Comparison of ENCODE assay signal across 8 mouse cellular contexts in genomic region chr14:54781610-54782365, GRCm38 (mm10). TPM values are rescaled to one million over a fixed set of nuclear protein-coding genes. Genes with fewer than 3 reads are reported as not detected.
DNase-seq lines count a peak whose midpoint lies in the region; ATAC-seq and TF ChIP-seq lines count a peak whose summit lies in the region.

Slc7a8 (minus strand) TSS chr14:54781946.

- WGBS in forebrain, embryonic 16.5 days = 2% methylated on average over 37 of the region's 37 CpGs
- WGBS in large intestine, adult 2 months = 3% methylated on average over 37 of the region's 37 CpGs
- WGBS in lung, embryonic 14.5 days = 1% methylated on average over 37 of the region's 37 CpGs
- 2% methylated on average over 37 of the region's 37 CpGs for WGBS in olfactory bulb, adult 2 months

- no peaks in the 10 kb centered on the region for H3K9me3 ChIP-seq in forebrain, embryonic 16.5 days (ENCODE audit: control insufficient read depth, low read length)
- no peaks in the 10 kb centered on the region for H3K9me3 ChIP-seq in lung, embryonic 14.5 days (ENCODE audit: low read depth, low read length)

- intact Hi-C loops in heart, postnatal 14 days (cut with DNase I) = no loop called here

- TF ChIP-seq POLR2A in olfactory bulb, adult 2 months (IDR thresholded peaks at IDR 0.05; ENCODE audit: insufficient read depth, low read depth, low read length) = peak; percentile 91

- H3K4me3 ChIP-seq in forebrain, embryonic 16.5 days (replicated peaks; ENCODE audit: low read length) = peak within 1 kb of the TSS; percentile 60
- peak within 1 kb of the TSS; percentile 48 for H3K4me3 ChIP-seq in lung, embryonic 14.5 days (ENCODE audit: low read depth, low read length)
- peak within 1 kb of the TSS; percentile 92 for H3K4me3 ChIP-seq in olfactory bulb, adult 2 months (ENCODE audit: insufficient read depth, low read depth, low read length)

- peaks cover 9% of the 10 kb centered on the region; the same call in 1 of the 2 replicates for H3K4me1 ChIP-seq in forebrain, embryonic 16.5 days (replicated peaks; ENCODE audit: control insufficient read depth, insufficient read depth, low read length)
- no peaks in the 10 kb centered on the region for H3K4me1 ChIP-seq in lung, embryonic 14.5 days (ENCODE audit: insufficient read depth)
- peaks cover 16% of the 10 kb centered on the region for H3K4me1 ChIP-seq in olfactory bulb, adult 2 months (ENCODE audit: control insufficient read depth, insufficient read depth, low read length)

- peak within 1 kb of the TSS; percentile 61 for H3K9ac ChIP-seq in forebrain, embryonic 16.5 days (replicated peaks; ENCODE audit: low read depth, low read length)
- peak within 1 kb of the TSS; percentile 40 for H3K9ac ChIP-seq in lung, embryonic 14.5 days

- DNase-seq in CD8-positive naive resting alpha-beta T cell, adult 2 months (ENCODE audit: low read depth in 2 of 2, low spot score in 2 of 2) = peak; percentile 19 to 40
- peak; percentile 52 to 62 for DNase-seq in heart, postnatal 14 days
- DNase-seq in large intestine, adult 2 months (ENCODE audit: low read depth, low spot score) = peak; percentile 25
- peak; percentile 71 for DNase-seq in lung, embryonic 14.5 days
- peak; percentile 66 for DNase-seq in thymus, postnatal 0 days (ENCODE audit: low spot score)

- no peak for TF ChIP-seq CTCF in lung, embryonic 14.5 days (IDR thresholded peaks at IDR 0.05; ENCODE audit: low read depth)
- TF ChIP-seq CTCF in olfactory bulb, adult 2 months (IDR thresholded peaks at IDR 0.05; ENCODE audit: insufficient read depth, low read depth, low read length) = no peak

- no peaks in the 10 kb centered on the region for H3K36me3 ChIP-seq in forebrain, embryonic 16.5 days (ENCODE audit: control insufficient read depth, insufficient read depth)
- no peaks in the 10 kb centered on the region for H3K36me3 ChIP-seq in lung, embryonic 14.5 days (ENCODE audit: insufficient read depth)

- peak within 1 kb of the TSS; percentile 68 for H3K27ac ChIP-seq in forebrain, embryonic 16.5 days (ENCODE audit: low read length)
- no peak within 1 kb of the TSS for H3K27ac ChIP-seq in lung, embryonic 14.5 days (ENCODE audit: low read depth)
- H3K27ac ChIP-seq in olfactory bulb, adult 2 months (ENCODE audit: insufficient read depth, low read depth, low read length) = peak within 1 kb of the TSS; percentile 91

- peaks cover 5% of the 10 kb centered on the region; the same call in 1 of the 2 replicates for H3K27me3 ChIP-seq in forebrain, embryonic 16.5 days (replicated peaks; ENCODE audit: control insufficient read depth, insufficient read depth, low read length)
- H3K27me3 ChIP-seq in lung, embryonic 14.5 days (ENCODE audit: insufficient read depth, low read length) = peaks cover 26% of the 10 kb centered on the region

- ATAC-seq in cerebellum, adult (ENCODE audit: insufficient number of reproducible peaks, low FRiP score, low TSS enrichment) = peak; percentile 74
- peak; percentile 81 for ATAC-seq in forebrain, embryonic 16.5 days
- peak; percentile 57 for ATAC-seq in lung, embryonic 14.5 days (ENCODE audit: insufficient read depth)

- peak within 1 kb of the TSS; percentile 84 for H3K4me2 ChIP-seq in forebrain, embryonic 16.5 days (ENCODE audit: low read length)
- peak within 1 kb of the TSS; percentile 93 for H3K4me2 ChIP-seq in lung, embryonic 14.5 days

RNA-seq across cellular contexts. Expression of gene Slc7a8, which starts in this region (rescaled TPM):
- 8.7 and 8.9 TPM in 2 replicates for polyA plus RNA-seq in forebrain, embryonic 16.5 days (2015; fragmentation: Nextera tagmentation; extraction: Ambion mirVana)
- total RNA-seq in heart, postnatal 14 days (2021) = 1 to 10 TPM; 3.2 to 3.7 TPM
- polyA plus RNA-seq in large intestine, adult 2 months (2012; rRNA removed) = 36.1 and 135 TPM in 2 replicates
- polyA plus RNA-seq in lung, embryonic 14.5 days (2014; fragmentation: Nextera tagmentation; extraction: Ambion mirVana) = 2.7 and 3.0 TPM in 2 replicates
- polyA plus RNA-seq in olfactory bulb, adult 2 months (2012; ENCODE audit: insufficient read depth, insufficient read length, low replicate concordance, missing spikeins) = not detected in 2 replicates
- 0.94 and 1.2 TPM in 2 replicates for polyA plus RNA-seq in thymus, postnatal 0 days (2015; fragmentation: Nextera tagmentation; extraction: Ambion mirVana)
